8 mouse cellular contexts compared by ENCODE assay signal in genomic region chr8:71486136-71486529, GRCm38 (mm10). TPM values are rescaled to one million over a fixed set of nuclear protein-coding genes. Genes with fewer than 3 reads are reported as not detected.
DNase-seq lines count a peak whose midpoint lies in the region; ATAC-seq and TF ChIP-seq lines count a peak whose summit lies in the region.

No protein-coding gene starts in this region.

- no peak for TF ChIP-seq CTCF in lung, adult 2 months (IDR thresholded peaks at IDR 0.05; ENCODE audit: insufficient read depth, low read length)
- TF ChIP-seq CTCF in embryonic fibroblast, embryonic 13.5 days (IDR thresholded peaks at IDR 0.05; ENCODE audit: borderline replicate concordance, insufficient read depth, low read length), result no peak

- H3K4me2 ChIP-seq in limb, embryonic 11.5 days (ENCODE audit: low read depth, severe bottlenecking), result peak overlapping the region; percentile 82; the same call in 1 of the 2 replicates
- peak overlapping the region; percentile 84 for H3K4me2 ChIP-seq in neural tube, embryonic 14.5 days (ENCODE audit: low read depth, low read length)

- peak overlapping the region; percentile 91 for H3K9ac ChIP-seq in limb, embryonic 11.5 days (ENCODE audit: low read length)
- peak overlapping the region; percentile 95; the same call in 1 of the 2 replicates for H3K9ac ChIP-seq in neural tube, embryonic 14.5 days (replicated peaks; ENCODE audit: low read depth, low read length)

- H3K27ac ChIP-seq in embryonic fibroblast, embryonic 13.5 days (ENCODE audit: insufficient read depth, low read length), result no peak overlapping the region
- no peak overlapping the region for H3K27ac ChIP-seq in limb, embryonic 11.5 days (replicated peaks; ENCODE audit: low read depth, low read length)
- no peak overlapping the region for H3K27ac ChIP-seq in neural tube, embryonic 14.5 days (ENCODE audit: low read depth, low read length)

- H3K9me3 ChIP-seq in limb, embryonic 11.5 days (ENCODE audit: control insufficient read depth, low read length), result no peaks in the 10 kb centered on the region
- H3K9me3 ChIP-seq in neural tube, embryonic 14.5 days (ENCODE audit: control insufficient read depth, low read length), result no peaks in the 10 kb centered on the region

- H3K27me3 ChIP-seq in limb, embryonic 11.5 days (ENCODE audit: control insufficient read depth, insufficient read depth, low read length), result no peaks in the 10 kb centered on the region
- no peaks in the 10 kb centered on the region for H3K27me3 ChIP-seq in neural tube, embryonic 14.5 days (ENCODE audit: control insufficient read depth, insufficient read depth, low read length)

- no peak for ATAC-seq in limb, embryonic 11.5 days (ENCODE audit: insufficient number of reproducible peaks, low FRiP score, low TSS enrichment, low read depth)
- ATAC-seq in neural tube, embryonic 14.5 days (ENCODE audit: low read depth), result no peak
- no peak for ATAC-seq in megakaryocyte progenitor cell, adult 5-6 weeks (replicated peaks; ENCODE audit: poor library complexity)

- H3K4me1 ChIP-seq in lung, adult 2 months (ENCODE audit: control insufficient read depth, insufficient read depth, low read length), result peaks cover 19% of the 10 kb centered on the region
- peaks cover 5% of the 10 kb centered on the region for H3K4me1 ChIP-seq in embryonic fibroblast, embryonic 13.5 days (ENCODE audit: control insufficient read depth, insufficient read depth, low read length)
- H3K4me1 ChIP-seq in limb, embryonic 11.5 days (ENCODE audit: control insufficient read depth, insufficient read depth, low read length), result peaks cover 17% of the 10 kb centered on the region
- peaks cover 14% of the 10 kb centered on the region for H3K4me1 ChIP-seq in neural tube, embryonic 14.5 days (ENCODE audit: control insufficient read depth, insufficient read depth, low read length)

- peaks cover 5% of the 10 kb centered on the region; the same call in 1 of the 2 replicates for H3K36me3 ChIP-seq in limb, embryonic 11.5 days (ENCODE audit: control insufficient read depth, insufficient read depth, low read length)
- peaks cover 10% of the 10 kb centered on the region; the same call in 1 of the 2 replicates for H3K36me3 ChIP-seq in neural tube, embryonic 14.5 days (ENCODE audit: control insufficient read depth, insufficient read depth, low read length)

- DNase-seq in lung, adult 2 months, result peak; percentile 49
- DNase-seq in lung, postnatal 4 days, result no peak
- DNase-seq in limb, embryonic 11.5 days (ENCODE audit: low spot score), result no peak
- DNase-seq in gastrocnemius, adult 8-10 months (ENCODE audit: low spot score in 2 of 2), result no peak
- DNase-seq in retina, postnatal 1 day, result no peak

- TF ChIP-seq POLR2A in lung, adult 2 months (IDR thresholded peaks at IDR 0.05; ENCODE audit: borderline replicate concordance, extremely low read depth, low read depth, low read length), result no peak
- TF ChIP-seq POLR2A in embryonic fibroblast, embryonic 13.5 days (IDR thresholded peaks at IDR 0.05; ENCODE audit: low read depth, low read length), result no peak

- WGBS in lung, adult 2 months, result 6% methylated on average over 7 of the region's 7 CpGs
- 30% methylated on average over 7 of the region's 7 CpGs for WGBS in limb, embryonic 11.5 days
- 24% methylated on average over 7 of the region's 7 CpGs for WGBS in neural tube, embryonic 14.5 days

- H3K4me3 ChIP-seq in lung, adult 2 months (replicated peaks; ENCODE audit: extremely low read depth, low read depth, low read length), result no peak overlapping the region
- H3K4me3 ChIP-seq in embryonic fibroblast, embryonic 13.5 days (ENCODE audit: insufficient read depth, low read length), result 0 out of 2 replicates have a peak overlapping the region, but pooled peaks have one; percentile 4
- H3K4me3 ChIP-seq in limb, embryonic 11.5 days (ENCODE audit: low read depth, low read length), result peak overlapping the region; percentile 91; the same call in 1 of the 2 replicates
- peak overlapping the region; percentile 81 for H3K4me3 ChIP-seq in neural tube, embryonic 14.5 days (ENCODE audit: low read depth, low read length)

RNA-seq across cellular contexts. Expression of gene Ano8, which starts 0.4 kb away (rescaled TPM):
- polyA plus RNA-seq in lung, adult 2 months (2012; rRNA removed), result 25.5 and 30.6 TPM in 2 replicates
- 15.4 and 15.6 TPM in 2 replicates for polyA plus RNA-seq in embryonic fibroblast, embryonic 13.5 days (2011; ENCODE audit: insufficient read length, low read depth, missing spikeins)
- polyA plus RNA-seq in limb, embryonic 11.5 days (2014; fragmentation: Nextera tagmentation; extraction: Ambion mirVana), result 3.0 and 4.2 TPM in 2 replicates
- polyA plus RNA-seq in neural tube, embryonic 14.5 days (2014; fragmentation: Nextera tagmentation; extraction: Ambion mirVana), result 6.9 and 8.4 TPM in 2 replicates
- total RNA-seq in megakaryocyte progenitor cell, adult 5-6 weeks (2015), result 0.22 and 0.64 TPM in 2 replicates
- 3.1 and 3.6 TPM in 2 replicates for total RNA-seq in megakaryocyte progenitor cell, adult 5-6 weeks (2017)
- 10 to 100 TPM; 15.4 to 16.5 (median 15.9) TPM for total RNA-seq in gastrocnemius, adult 8-10 months (2022)

RNA-seq across cellular contexts. Expression of gene Gtpbp3, which starts 1.8 kb away (rescaled TPM):
- 26.0 and 30.4 TPM in 2 replicates for polyA plus RNA-seq in lung, adult 2 months (2012; rRNA removed)
- polyA plus RNA-seq in embryonic fibroblast, embryonic 13.5 days (2011; ENCODE audit: insufficient read length, low read depth, missing spikeins), result 10.5 and 12.5 TPM in 2 replicates
- 8.3 and 8.7 TPM in 2 replicates for polyA plus RNA-seq in limb, embryonic 11.5 days (2014; fragmentation: Nextera tagmentation; extraction: Ambion mirVana)
- polyA plus RNA-seq in neural tube, embryonic 14.5 days (2014; fragmentation: Nextera tagmentation; extraction: Ambion mirVana), result 5.5 and 5.9 TPM in 2 replicates
- total RNA-seq in megakaryocyte progenitor cell, adult 5-6 weeks (2015), result 5.9 TPM in 2 replicates
- 23.4 and 26.5 TPM in 2 replicates for total RNA-seq in megakaryocyte progenitor cell, adult 5-6 weeks (2017)
- 10 to 100 TPM in 3 of 4 experiments, 1 to 10 TPM in 1; 9.5 to 11.2 (median 10.5) TPM for total RNA-seq in gastrocnemius, adult 8-10 months (2022)

RNA-seq across cellular contexts. Expression of gene Dda1, which starts 17.1 kb away (rescaled TPM):
- 84.4 and 85.9 TPM in 2 replicates for polyA plus RNA-seq in lung, adult 2 months (2012; rRNA removed)
- 63.1 and 70.4 TPM in 2 replicates for polyA plus RNA-seq in embryonic fibroblast, embryonic 13.5 days (2011; ENCODE audit: insufficient read length, low read depth, missing spikeins)
- polyA plus RNA-seq in limb, embryonic 11.5 days (2014; fragmentation: Nextera tagmentation; extraction: Ambion mirVana), result 115 TPM in 2 replicates
- 236 and 251 TPM in 2 replicates for polyA plus RNA-seq in neural tube, embryonic 14.5 days (2014; fragmentation: Nextera tagmentation; extraction: Ambion mirVana)
- total RNA-seq in megakaryocyte progenitor cell, adult 5-6 weeks (2015), result 32.3 and 37.0 TPM in 2 replicates
- total RNA-seq in megakaryocyte progenitor cell, adult 5-6 weeks (2017), result 14.1 and 14.7 TPM in 2 replicates
- total RNA-seq in gastrocnemius, adult 8-10 months (2022), result 10 to 100 TPM; 24.5 to 31.8 (median 26.5) TPM

RNA-seq across cellular contexts. Expression of gene Mrpl34, which starts 21.4 kb away (rescaled TPM):
- polyA plus RNA-seq in lung, adult 2 months (2012; rRNA removed), result 59.4 and 72.5 TPM in 2 replicates
- polyA plus RNA-seq in embryonic fibroblast, embryonic 13.5 days (2011; ENCODE audit: insufficient read length, low read depth, missing spikeins), result 36.9 and 50.5 TPM in 2 replicates
- 216 and 231 TPM in 2 replicates for polyA plus RNA-seq in limb, embryonic 11.5 days (2014; fragmentation: Nextera tagmentation; extraction: Ambion mirVana)
- polyA plus RNA-seq in neural tube, embryonic 14.5 days (2014; fragmentation: Nextera tagmentation; extraction: Ambion mirVana), result 186 and 189 TPM in 2 replicates
- total RNA-seq in megakaryocyte progenitor cell, adult 5-6 weeks (2015), result 60.0 and 66.1 TPM in 2 replicates
- 50.2 and 53.6 TPM in 2 replicates for total RNA-seq in megakaryocyte progenitor cell, adult 5-6 weeks (2017)
- total RNA-seq in gastrocnemius, adult 8-10 months (2022), result 10 to 100 TPM; 63.4 to 72.1 (median 68.8) TPM

RNA-seq across cellular contexts. Expression of gene Abhd8, which starts 22.7 kb away (rescaled TPM):
- 38.1 and 43.3 TPM in 2 replicates for polyA plus RNA-seq in lung, adult 2 months (2012; rRNA removed)
- 19.4 and 20.9 TPM in 2 replicates for polyA plus RNA-seq in embryonic fibroblast, embryonic 13.5 days (2011; ENCODE audit: insufficient read length, low read depth, missing spikeins)
- 38.7 and 43.4 TPM in 2 replicates for polyA plus RNA-seq in limb, embryonic 11.5 days (2014; fragmentation: Nextera tagmentation; extraction: Ambion mirVana)
- polyA plus RNA-seq in neural tube, embryonic 14.5 days (2014; fragmentation: Nextera tagmentation; extraction: Ambion mirVana), result 101 and 104 TPM in 2 replicates
- 2.3 and 3.1 TPM in 2 replicates for total RNA-seq in megakaryocyte progenitor cell, adult 5-6 weeks (2015)
- total RNA-seq in megakaryocyte progenitor cell, adult 5-6 weeks (2017), result 8.2 and 8.3 TPM in 2 replicates
- total RNA-seq in gastrocnemius, adult 8-10 months (2022), result 10 to 100 TPM; 22.3 to 28.9 (median 26.3) TPM
